Mouse (Mus musculus): ENCODE measurements at regions not wholly inside any gene's neighbourhood (a gene's known extent, or its start where the extent isn't known, plus 50 kb on each side); places are given as distances from the start of the nearest gene placed in this dataset.

GRCm38 (mm10) chr10:9166017-9166416, 280.1 kb upstream of the Sash1 start:
- DNase-seq (ENCODE audit: low spot score) = no peak

- no peak for DNase-seq (ENCODE audit: low spot score)
Observed at GRCm38 (mm10) chr10:9165598-9165997, 279.7 kb upstream of the Sash1 start.

- no peak for DNase-seq (ENCODE audit: low spot score)
Observed at GRCm38 (mm10) chr10:9164333-9164732, 278.5 kb upstream of the Sash1 start.

- no peak for DNase-seq (ENCODE audit: low spot score)
Observed at GRCm38 (mm10) chr10:9161597-9161996, 275.7 kb upstream of the Sash1 start.

- no peak for DNase-seq (ENCODE audit: low spot score)
Observed at GRCm38 (mm10) chr10:9157299-9158215, 271.7 kb upstream of the Sash1 start.

- DNase-seq (ENCODE audit: low spot score) = no peak
Observed at GRCm38 (mm10) chr10:9136099-9136498, 250.2 kb upstream of the Sash1 start.

- no peak for DNase-seq (ENCODE audit: low spot score)
Observed at GRCm38 (mm10) chr10:9134293-9135021, 248.6 kb upstream of the Sash1 start.

GRCm38 (mm10) chr10:9130061-9130460, 244.2 kb upstream of the Sash1 start:
- DNase-seq (ENCODE audit: low spot score) = no peak

GRCm38 (mm10) chr10:9119249-9119648, 233.4 kb upstream of the Sash1 start:
- no peak for DNase-seq (ENCODE audit: low spot score)

- DNase-seq (ENCODE audit: low spot score) = no peak
Observed at GRCm38 (mm10) chr10:9117648-9118551, 232.0 kb upstream of the Sash1 start.

GRCm38 (mm10) chr10:9117134-9117533, 231.3 kb upstream of the Sash1 start:
- DNase-seq (ENCODE audit: low spot score) = no peak

- DNase-seq (ENCODE audit: low spot score) = no peak
Observed at GRCm38 (mm10) chr10:9113706-9114105, 227.8 kb upstream of the Sash1 start.

GRCm38 (mm10) chr10:9111051-9111450, 225.2 kb upstream of the Sash1 start:
- no peak for DNase-seq (ENCODE audit: low spot score)

GRCm38 (mm10) chr10:9096207-9096606, 210.3 kb upstream of the Sash1 start:
- no peak for DNase-seq (ENCODE audit: low spot score)

- no peak for DNase-seq (ENCODE audit: low spot score)
Observed at GRCm38 (mm10) chr10:9095163-9095562, 209.3 kb upstream of the Sash1 start.

- no peak for DNase-seq (ENCODE audit: low spot score)
Observed at GRCm38 (mm10) chr10:9092237-9092885, 206.5 kb upstream of the Sash1 start.

GRCm38 (mm10) chr10:9090961-9091360, 205.1 kb upstream of the Sash1 start:
- no peak for DNase-seq (ENCODE audit: low spot score)

GRCm38 (mm10) chr10:9087871-9088270, 202.0 kb upstream of the Sash1 start:
- no peak for DNase-seq (ENCODE audit: low spot score)

GRCm38 (mm10) chr10:9087171-9087570, 201.3 kb upstream of the Sash1 start:
- no peak for DNase-seq (ENCODE audit: low spot score)

- no peak for DNase-seq (ENCODE audit: low spot score)
Observed at GRCm38 (mm10) chr10:9086666-9087065, 200.8 kb upstream of the Sash1 start.

GRCm38 (mm10) chr10:9085441-9085840, 199.6 kb upstream of the Sash1 start:
- DNase-seq (ENCODE audit: low spot score) = no peak

- DNase-seq (ENCODE audit: low spot score) = no peak
Observed at GRCm38 (mm10) chr10:9074916-9075315, 189.0 kb upstream of the Sash1 start.

Measured in testis, postnatal 14 days (tissue).